Mouse (Mus musculus): Measurements from ENCODE around the gene Prl2c3. TPM values are rescaled to one million over a fixed set of nuclear protein-coding genes. Genes with fewer than 3 reads are reported as not detected.

Gene Prl2c3
- total RNA-seq (2023): not detected

DNA sequence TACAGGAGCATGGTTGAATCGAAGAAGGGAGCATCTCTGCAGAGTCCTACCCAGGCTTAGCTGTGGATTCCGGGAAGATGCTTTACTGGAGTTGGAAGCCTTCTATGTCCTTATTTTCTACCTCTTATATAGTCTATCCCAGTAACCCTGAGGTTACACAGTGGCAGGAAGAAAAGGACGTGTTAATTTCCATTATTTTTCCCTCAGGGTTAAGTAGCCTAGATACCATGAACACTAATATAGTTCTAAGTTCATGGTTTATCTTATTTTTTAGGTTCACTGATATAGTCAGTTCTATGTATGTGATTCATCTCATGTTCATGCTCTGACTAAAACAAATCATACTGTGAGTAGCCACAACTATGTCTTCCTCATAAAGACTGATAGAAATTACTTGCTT, at the start of gene Prl2c3:
Prl2c3 (minus strand) TSS at position 101 of the 400 bp plus-strand sequence.

Other genes with a start within 250 kb of the Prl2c3 start
- 100 to 1,000 TPM; 112 to 116 TPM for gene Ero1lb, start 234.2 kb downstream of the Prl2c3 start, total RNA-seq (2023)
- not detected for gene Prl2c2, start 205.3 kb upstream of the Prl2c3 start, total RNA-seq (2023)

All from B cell, adult 67 days (primary cell).